Mouse (Mus musculus): ENCODE measurements around the gene Gpr3.
A peak's percentile ranks its signal among the peaks of the same experiment; 100 is the strongest.

Gpr3 gene

DNA sequence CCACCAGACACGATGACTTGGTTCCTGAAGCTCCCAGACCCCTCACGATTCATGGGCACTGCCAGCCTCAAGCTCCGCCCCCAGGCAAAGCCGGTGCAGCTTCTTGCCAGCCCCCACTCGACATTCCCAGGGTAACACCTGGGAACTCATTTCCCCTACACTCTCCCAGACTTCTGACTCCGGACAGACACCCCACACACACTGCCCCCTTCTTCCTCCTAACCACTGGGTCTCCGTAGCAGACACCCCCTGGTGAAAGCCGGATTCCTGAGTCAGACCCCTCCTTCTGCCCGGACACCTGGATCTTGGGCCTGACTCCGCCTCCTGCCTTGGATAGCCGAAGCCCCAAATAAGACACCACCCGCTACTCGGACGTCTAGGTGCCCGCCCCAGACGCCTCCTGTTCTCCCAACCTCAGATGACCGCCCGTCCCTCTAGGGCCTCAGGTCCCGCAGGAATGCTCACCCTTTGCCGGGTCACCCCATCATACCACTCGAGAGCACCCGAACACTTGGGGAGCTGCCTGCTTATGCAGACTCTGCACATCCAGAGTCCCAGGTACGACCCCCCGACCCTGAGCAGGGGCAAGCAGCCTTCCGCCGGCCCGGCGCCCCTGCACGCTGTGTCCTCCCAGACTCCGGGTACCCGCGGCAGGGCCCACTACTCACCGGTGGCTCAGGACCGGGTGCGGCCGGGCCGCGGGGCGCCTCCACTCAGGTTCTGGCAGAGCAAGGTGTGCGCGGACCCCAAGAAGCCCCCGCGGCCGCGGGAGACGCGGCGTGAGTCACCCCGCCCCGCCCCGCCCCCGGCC, at the start of gene Gpr3, which contains the start of gene Cd164l2:
TSS of gene Gpr3 (minus strand) at position 786 of the 811 bp plus-strand sequence.
TSS of gene Cd164l2 (plus strand) at position 381 of the 811 bp plus-strand sequence.
- peak; percentile 66 for DNase-seq

DNA sequence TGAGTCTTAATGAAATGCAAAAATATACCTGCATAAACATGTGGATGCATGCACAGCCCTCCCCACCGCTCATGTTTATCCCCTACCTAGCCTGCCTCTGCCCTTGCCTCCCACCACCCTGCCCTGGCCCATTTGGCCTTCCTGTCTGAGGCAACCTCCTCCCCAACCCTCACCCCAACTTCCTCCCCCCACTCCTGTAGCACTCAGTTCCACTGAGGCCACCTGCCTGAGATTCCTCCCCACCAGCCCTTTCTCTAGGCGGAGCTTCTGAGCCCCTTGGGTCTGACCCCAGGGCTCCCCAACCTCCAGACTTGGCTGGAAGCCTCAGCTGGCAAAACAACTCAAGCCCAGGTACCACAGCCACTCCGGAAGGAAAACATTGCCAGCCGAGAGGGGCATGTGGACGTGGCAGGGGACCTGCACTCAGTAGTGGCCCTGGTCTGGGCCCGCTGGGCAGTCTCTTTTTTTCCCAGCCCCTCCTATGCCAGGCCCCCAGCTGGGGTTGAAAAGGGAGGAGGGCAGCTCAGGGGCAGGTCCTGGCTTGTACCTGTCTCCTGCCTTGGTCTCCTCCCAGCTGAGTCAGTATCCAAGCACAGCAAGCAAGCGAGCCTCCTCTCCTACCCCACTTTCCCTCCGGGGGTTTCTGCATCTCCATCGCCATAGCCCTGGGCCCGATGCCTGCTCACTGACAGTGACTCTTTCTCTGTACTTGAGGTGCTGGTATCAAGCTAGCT, 49.5 kb upstream of the Gpr3 start:
- DNase-seq, result no peak

DNA sequence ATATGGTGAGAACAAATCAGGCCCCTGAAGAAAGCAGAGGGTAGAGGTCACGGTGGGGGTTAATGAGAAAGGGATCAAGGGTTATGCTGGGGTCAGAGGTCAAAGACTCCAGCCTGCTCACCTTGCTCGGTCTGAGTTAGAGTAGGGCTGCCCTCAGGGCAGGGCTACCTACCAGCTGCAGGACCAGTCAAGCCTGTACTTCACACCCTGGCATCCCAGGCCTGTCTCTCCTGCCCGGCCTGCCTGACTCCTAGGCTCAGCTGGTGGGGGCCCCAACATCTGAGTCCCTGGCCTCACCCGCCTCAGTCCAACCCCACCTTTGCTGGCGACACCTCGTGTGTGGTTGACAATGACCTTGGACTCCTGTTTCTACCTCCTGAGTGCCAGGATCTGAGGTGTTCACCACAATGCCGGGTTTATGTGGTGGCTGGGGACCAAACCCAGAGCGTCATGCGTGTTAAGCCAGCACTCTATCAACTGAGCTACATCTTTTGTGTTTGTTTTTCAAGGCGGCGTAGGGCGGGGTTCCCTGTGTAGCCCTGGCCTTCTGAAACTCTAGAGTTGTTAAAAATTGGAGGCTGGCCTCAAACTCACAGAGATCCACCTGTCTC, 45.6 kb upstream of the Gpr3 start:
- no peak for DNase-seq

DNA sequence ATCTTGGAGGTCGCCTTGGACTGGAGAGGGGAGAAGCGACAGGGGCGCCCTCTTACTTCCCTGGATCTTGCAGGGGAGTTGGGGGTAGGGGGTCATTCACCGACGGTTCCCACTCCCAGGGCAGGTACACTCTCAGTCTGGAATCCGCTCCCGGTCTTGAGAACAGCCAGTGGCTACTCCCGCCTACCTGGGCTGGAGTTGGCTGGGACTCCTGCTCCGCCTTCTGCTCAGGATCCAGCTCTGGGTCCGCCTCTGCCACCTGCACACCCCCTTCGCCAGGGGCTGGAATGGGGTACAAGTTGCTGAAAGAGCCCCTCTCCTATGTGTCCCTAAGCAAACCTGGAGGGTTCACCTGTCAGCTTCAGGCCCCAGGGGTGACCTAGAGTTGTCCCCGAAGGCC, 44.9 kb upstream of the Gpr3 start:
- no peak for DNase-seq

DNA sequence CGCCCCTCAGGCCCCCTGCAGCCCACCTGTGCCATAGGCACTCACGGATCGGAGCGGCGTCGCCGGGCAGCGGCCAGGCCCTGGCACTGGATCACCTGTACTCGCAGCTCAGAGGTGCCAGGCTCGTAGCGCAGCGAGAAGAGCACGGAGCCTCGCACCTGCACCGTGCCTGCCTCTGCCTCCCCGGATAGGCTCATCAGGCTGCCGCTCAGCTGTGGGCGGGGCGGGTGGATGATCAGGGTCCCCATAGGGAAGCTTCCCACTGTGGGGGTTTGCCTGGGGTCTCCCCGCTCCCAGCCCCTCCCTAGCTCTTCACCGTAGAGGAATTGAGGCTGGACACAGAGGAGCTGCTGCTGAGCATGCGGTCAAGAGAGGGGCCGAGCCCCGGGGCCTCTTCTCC, 44.5 kb upstream of the Gpr3 start:
- no peak for DNase-seq

DNA sequence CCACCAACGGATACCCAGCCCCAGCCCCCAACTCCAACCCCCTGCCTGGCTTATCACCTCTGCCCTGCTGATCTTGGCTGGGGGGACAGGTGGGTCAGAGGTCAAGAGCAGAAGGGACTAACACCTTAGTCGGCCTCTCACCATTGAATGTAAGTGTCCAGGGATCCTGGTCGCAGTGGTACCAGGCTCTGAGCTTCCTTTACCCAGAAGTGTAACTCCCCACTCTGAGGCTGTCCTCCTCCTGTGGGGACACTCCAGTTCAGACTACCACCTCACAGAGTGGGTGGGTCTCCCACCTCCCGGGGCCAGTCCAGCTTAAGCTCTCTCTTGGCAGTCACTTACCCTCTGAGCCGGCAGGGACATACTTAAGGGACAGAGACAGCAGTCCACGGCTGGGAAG, 43.1 kb upstream of the Gpr3 start:
- DNase-seq, result no peak

DNA sequence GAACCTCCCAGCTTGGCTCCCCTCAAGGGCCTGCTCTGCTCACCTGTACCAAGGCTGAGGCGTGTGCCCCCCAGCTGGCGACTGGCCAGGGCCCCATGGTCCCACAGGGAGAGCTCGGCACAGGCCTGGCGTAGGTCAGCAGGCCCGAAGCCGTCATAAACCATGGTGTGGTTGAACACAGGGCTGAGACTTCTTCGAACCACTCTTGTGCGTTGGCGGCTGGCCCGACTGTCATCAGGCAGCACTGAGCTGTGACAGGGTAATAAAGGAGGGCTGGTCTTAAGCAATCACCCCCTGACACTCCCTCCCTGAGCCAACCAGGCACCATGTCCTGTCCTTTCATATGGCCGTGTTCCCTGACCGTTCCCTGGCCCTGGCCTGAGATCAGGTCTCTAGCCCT, 41.1 kb upstream of the Gpr3 start:
- peak; percentile 33 for DNase-seq

DNA sequence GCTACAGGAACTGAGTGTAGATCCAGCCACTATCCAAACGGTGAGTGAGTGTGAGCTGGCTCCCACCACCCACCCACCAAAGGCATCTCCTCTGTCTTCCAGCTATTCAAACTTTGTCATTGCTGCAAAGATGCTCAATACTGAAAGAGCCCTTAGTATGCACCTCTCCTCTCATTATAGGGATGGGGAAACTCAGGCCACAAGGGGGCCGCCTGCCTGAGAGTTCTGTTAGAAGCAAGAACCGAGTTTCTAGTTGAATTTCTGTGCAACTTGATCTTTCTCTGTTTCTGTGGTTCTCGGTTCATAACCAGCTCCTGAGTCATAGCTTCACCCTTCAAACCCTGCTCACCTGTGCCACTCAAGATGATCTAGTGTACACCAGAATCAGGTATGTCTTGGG, 39.8 kb upstream of the Gpr3 start:
- no peak for DNase-seq

DNA sequence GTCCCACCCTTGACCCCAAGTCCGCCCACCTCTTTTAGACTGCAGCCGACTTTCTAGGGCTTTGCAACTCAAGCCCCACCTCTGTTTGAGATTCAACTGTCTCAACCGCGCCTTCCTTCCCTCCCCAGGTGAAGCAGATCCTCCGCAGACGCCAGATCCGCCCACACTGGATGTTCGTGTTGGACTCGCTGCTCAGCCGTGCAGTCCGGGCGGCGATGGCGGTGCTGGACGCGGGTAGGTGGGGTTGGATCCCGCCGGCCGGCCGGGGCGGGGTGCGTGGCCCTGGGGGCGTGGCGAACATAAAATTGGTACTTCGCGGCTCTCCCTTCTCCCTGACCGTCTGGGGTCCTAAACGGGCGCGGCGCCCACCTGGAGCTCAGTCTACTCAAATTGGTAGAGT, 38.9 kb upstream of the Gpr3 start:
- DNase-seq, result no peak

DNA sequence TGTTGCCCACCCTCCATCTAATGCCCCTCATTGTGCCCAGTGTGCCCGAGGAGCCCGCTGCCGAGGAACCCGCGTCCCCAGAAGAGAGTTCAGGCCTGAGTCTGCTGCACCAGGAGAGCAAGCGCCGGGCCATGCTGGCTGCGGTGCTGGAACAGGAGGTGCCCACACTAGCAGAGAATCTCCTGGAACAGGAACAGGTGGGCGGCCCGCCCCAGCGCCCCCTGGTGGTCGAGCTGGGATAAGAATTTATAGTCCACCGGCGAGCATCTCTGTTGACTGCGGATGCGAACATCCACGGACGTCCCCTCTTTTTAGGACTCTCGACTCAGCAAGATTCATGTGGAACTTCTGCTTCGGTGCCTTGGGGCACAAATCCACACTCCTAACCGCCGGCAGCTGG, 38.3 kb upstream of the Gpr3 start:
- peak; percentile 85 for DNase-seq

DNA sequence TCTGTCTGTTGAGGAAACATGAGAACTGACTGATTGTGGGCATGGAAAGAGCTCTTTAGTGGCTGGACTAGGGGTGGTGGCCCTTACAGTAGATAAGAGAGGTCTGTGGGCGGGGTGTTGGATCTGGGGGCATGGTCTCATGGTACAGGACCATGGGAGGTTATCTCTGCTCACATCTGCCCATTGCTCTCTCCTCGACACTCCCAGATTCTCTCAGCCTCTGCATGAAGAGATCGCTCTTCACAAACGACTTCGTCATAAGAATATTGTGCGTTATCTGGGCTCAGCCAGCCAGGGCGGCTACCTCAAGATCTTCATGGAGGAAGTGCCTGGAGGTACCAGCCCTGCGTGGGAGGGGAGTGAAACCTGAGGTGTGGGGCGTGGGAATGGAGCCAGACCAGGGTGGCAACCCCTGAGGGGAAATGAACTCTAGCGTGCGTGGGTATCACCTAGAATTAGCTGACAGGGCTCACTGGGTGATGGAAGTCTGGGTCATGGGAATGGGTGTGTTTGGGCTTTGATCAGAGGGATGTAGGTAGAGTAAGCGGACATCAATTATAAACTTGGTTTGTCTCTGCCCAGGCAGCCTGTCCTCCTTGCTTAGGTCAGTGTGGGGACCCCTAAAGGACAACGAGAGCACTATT, 35.6 kb upstream of the Gpr3 start:
- DNase-seq, result no peak

DNA sequence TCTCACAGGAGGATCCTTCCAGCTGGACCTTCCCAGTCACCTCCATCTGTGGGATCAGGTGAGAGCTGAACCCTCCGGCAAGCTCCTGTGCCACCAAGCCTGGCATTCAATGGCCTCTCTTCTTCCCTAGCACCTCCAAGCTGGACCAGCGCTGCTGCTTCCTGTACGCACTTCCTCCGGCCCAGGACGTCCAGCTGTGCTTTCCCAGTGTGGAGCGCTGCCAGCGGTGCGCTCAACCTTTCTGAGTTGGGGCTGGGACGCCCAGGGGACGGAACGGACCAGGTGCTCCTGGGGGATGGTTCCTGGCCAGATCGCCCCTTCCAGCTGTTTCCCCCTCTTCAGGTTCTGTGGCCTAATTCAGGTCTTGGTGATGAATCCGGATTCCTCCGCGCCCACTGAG, 34.7 kb upstream of the Gpr3 start:
- no peak for DNase-seq

DNA sequence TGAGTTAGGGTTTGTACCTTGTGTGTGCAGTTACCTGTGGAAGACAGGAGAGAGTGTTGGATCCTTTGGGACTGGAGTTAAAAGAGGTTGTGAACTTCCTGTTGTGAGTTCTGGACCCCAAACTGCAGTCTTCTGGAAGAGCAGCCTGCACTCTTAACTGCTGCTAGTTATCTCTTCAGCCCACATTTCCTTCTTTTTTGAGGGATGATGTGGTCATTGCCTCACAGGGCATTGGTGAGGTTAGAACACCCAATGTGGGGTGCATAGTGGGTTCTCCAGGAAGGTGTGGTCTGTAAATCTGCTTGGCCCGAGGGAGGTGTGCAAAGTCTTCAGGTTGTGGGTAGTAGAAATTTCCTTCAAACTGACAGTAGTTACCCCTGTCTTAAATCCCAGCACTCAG, 32.0 kb upstream of the Gpr3 start:
- no peak for DNase-seq

DNA sequence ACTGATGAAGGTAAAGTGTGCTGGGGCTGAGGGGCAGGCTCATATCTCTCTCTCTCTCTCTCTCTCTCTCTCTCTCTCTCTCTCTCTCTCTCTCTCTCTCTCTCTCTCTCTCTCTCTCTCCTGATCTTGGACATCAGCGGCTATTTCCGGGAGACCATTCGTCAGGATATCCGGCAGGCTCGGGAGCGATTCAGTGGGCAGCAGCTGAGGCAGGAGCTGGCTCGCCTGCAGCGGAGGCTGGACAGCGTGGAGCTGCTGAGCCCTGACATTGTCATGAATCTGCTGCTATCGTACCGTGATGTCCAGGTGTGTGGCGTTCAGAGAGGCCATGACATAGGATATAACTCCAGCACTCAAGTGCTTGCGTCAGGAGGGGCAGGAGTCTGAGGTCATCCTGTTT, 31.2 kb upstream of the Gpr3 start:
- DNase-seq, result no peak

DNA sequence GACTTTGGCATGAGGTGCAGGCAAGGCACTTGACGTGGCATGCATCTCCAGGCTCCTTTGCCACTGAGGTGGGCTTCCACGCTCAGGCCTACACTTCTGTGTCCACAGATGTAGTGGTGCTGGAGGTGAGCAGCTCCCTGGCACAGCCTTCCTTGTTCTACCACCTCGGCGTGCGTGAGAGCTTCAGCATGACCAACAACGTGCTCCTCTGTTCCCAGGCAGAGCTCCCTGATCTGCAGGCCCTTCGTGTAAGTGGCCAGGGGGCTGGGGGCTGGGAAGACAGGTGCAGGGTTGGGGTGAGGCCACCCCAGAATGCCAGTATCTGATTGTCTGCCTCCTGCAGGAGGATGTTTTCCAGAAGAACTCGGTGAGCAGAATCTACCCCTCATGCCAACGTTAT, 30.4 kb upstream of the Gpr3 start:
- no peak for DNase-seq

DNA sequence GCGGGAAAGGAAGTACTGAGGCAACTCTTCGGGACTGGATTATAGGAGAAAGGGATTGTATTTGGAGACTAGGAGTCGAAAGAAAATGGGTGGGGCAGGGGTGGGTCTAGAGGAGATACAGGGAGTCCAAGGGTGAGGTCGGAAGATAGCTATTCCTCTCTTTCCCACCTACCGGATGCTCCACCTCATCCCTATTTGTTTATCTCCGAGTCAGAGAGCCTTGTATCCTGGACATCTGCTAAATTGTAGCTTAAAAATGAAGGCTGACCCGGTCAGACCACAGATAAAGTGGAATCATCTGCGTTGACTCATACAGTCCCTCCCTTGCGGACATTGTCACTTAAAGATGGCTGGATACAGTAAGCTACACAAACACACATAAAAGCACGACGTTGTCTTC, 29.6 kb upstream of the Gpr3 start:
- DNase-seq, result no peak

DNA sequence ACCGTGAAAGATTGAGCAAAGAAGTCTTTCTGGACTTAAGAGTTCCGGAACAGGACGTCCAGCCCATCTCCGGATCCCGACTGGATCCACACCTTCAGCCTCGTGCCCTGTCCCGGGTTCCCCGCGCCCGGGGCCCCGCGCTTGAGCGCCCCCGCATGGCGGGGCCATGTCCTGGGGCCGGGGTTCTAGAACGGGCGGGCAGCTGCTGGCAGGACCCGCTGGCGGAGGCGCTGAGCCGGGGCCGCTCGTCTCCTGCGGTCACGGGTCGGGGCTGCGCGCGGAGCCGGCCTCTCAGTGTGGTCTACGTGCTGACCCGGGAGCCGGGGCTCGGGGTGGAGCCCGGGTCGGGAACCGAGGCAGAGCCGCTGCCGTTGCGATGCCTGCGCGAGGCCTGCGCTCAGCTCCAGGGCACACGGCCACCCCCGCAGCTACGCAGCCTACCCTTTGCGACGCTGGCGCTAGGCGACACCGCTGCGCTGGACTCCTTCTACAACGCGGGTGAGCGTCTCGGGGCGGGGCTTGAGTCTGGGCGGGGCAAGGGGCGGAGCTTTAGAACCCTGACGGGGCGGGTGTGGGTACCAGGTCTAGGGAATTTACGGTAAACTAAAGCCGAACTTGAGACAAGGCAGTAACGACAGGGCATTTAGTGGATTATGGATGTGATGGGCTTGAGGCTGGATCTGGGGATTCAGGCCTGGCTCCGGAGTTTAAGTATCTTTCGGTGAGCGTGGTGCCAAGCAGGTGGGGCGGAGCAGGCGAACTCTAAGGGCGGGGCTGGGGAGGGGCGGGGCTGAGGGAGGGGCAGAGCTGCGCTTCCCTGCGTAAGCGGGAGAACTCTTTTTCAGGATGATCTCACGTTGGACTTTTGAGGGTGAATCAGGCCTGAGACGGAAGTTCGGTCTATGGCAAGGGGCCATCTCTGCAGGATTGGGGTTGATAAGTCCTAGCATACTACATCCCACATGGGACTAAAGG, 28.9 kb upstream of the Gpr3 start:
- peak; percentile 83 for DNase-seq

DNA sequence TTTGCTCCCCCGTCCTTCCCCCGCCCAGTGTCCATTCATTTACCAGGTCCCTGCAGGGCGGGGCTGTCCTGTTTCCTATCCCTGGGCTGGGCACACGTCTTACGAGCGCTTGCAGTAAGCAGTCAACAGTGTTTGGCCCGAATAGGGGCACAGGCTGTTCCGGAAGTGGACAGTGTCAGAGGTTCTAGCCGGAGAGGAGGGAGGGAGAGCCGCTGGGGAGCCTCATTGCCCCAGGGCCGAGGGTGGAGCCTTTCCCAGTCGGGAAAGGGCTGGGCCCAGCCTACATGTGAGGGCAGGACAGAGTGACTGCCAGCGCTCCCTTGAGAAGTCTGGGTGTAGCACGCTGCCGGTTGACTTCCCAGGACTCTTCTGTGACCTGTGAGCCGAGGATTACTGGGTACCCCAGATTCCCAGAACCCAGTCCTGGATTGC, 28.2 kb upstream of the Gpr3 start, which contains the start of gene Map3k6:
TSS of gene Map3k6 (plus strand) at position 329 of the 432 bp plus-strand sequence.
- no peak for DNase-seq

DNA sequence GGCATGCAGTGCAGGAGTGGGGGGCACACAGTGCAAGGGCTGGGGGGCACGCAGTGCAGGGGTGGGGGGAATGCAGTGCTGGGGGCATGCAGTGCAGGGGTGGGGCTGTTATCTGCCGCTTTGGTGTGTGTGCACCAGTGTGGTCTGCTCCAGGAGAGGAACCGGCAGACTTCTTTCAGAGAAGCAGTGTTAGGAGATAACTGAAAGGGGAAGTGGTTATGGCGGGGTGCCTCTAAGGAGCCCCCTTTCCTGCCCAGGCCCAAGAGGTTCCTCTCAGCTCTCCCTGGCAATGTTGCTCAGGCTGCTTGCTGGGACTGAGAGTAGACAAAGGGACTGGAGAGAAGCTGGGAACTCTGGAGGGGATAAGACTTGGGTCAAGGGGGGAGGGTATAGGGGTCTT, 25.6 kb upstream of the Gpr3 start:
- DNase-seq, result no peak

DNA sequence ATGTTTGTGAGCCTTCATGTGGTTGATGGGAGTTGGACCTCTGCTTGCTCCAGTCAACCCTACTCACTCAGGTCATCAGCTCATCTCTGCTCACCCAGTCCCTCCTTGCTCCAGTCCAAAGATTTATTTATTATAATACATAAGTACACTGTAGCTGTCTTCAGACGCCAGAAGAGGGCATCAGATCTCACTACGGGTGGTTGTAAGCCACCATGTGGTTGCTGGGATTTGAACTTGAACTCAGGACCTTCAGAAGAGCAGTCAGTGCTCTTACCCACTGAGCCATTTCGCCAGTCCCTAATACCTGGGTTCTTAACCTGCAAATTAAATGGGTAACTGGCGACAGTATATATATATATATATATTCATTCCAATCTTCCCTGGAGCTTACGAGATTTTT, 23.1 kb upstream of the Gpr3 start:
- no peak for DNase-seq

DNA sequence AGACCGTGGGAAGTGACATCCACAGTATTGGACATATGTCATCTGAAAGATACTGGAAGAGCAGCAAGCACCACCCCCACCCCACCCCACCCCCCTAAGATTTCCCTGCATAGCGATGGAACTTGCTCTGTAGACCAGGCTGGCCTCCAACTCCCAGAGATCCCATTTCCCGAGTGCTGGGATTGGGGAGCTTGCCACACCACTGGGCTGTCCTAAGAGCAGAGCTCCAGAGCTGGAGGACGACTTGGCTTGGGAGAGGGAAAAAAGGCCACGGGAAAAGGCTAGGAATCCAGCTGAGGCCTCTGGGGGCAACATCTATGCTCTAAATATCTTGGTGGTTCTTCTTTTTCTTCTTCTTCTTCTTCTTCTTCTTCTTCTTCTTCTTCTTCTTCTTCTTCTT, 22.4 kb upstream of the Gpr3 start:
- DNase-seq, result no peak

All from cerebellum, adult 9-11 months (tissue).